Mouse (Mus musculus) midbrain, postnatal 0 days (tissue): ENCODE measurements at regions not wholly inside any gene's neighbourhood (a gene's known extent, or its start where the extent isn't known, plus 50 kb on each side); places are given as distances from the start of the nearest gene placed in this dataset.

Experiments
- ATAC-seq: fragments of 200-750 bp; cut with Nextera tagmentation; 2 replicates; pipeline ENCODE4 v1.8.0; 2017; ENCODE audit warnings: moderate number of reproducible peaks, mild to moderate bottlenecking, moderate TSS enrichment, moderate library complexity; ENCODE audit not compliant: low FRiP score
- DNase-seq: peaks from one replicate; pipeline ENCODE4 v3.0.0-alpha.2; 2015; ENCODE audit warnings: low spot score
- H3K27ac ChIP-seq: fragments of 300-500 bp; sonication (generic); 2 replicates; pipeline ENCODE4 v1.5.1; 2014; ENCODE audit warnings: low read depth, mild to moderate bottlenecking, low read length, mixed read lengths
- H3K27me3 ChIP-seq: fragments of 300-500 bp; sonication (generic); 2 replicates; pipeline ENCODE4 v1.6.1; 2014; ENCODE audit warnings: low read length, control low read depth, mixed read lengths; ENCODE audit not compliant: insufficient read depth
- H3K36me3 ChIP-seq: fragments of 300-500 bp; sonication (generic); 2 replicates; pipeline ENCODE4 v1.6.1; 2014; ENCODE audit warnings: low read length, control low read depth, mixed read lengths; ENCODE audit not compliant: insufficient read depth
- H3K4me1 ChIP-seq: fragments of 300-500 bp; sonication (generic); 2 replicates; pipeline ENCODE4 v1.6.1; 2014; ENCODE audit warnings: mild to moderate bottlenecking, control low read depth, antibody characterized with exemption, low read length, mixed read lengths; ENCODE audit not compliant: insufficient read depth
- H3K4me2 ChIP-seq: fragments of 300-500 bp; sonication (generic); 2 replicates; pipeline ENCODE4 v1.6.1; 2014; ENCODE audit warnings: low read depth, mild to moderate bottlenecking, low read length, mixed read lengths; ENCODE audit not compliant: poor library complexity, severe bottlenecking
- H3K4me3 ChIP-seq: fragments of 300-500 bp; sonication (generic); 2 replicates; pipeline ENCODE4 v1.5.1; 2014; ENCODE audit warnings: low read depth, mild to moderate bottlenecking, low read length, moderate library complexity
- H3K9ac ChIP-seq: fragments of 300-500 bp; sonication (generic); replicated peaks from 2 replicates; pipeline ENCODE4 v1.6.1; 2014; ENCODE audit warnings: mild to moderate bottlenecking, low read length, moderate library complexity, mixed read lengths; ENCODE audit not compliant: poor library complexity, severe bottlenecking
- H3K9me3 ChIP-seq: fragments of 300-500 bp; sonication (generic); 2 replicates; pipeline ENCODE4 v1.6.1; 2016; ENCODE audit warnings: low read length, control low read depth
- CTCF ChIP-seq: IDR thresholded peaks from 2 replicates; pipeline ENCODE4 v1.5.1; 2016; ENCODE audit warnings: antibody characterized with exemption, mild to moderate bottlenecking
- WGBS: fragments of 180-500 bp; shearing (Covaris S2); extraction: QIAGEN DNeasy Blood & Tissue Kit; methylation state at CpG from one replicate; pipeline ENCODE4 v1.1.7; 2014; 5-methylcytosine and 5-hydroxymethylcytosine counted together

- DNase-seq (peak; percentile 8), ATAC-seq (no peak)
- TF ChIP-seq CTCF: no peak
- no peaks in the 10 kb centered on the region for H3K36me3 ChIP-seq
- H3K4me3 ChIP-seq: no peak overlapping the region
- no peaks in the 10 kb centered on the region for H3K27me3 ChIP-seq
- no peaks in the 10 kb centered on the region for H3K4me1 ChIP-seq
- no peaks in the 10 kb centered on the region for H3K9me3 ChIP-seq
- no peak overlapping the region for H3K4me2 ChIP-seq
- no peak overlapping the region for H3K27ac ChIP-seq
- WGBS: 71% methylated on average over 6 of the region's 6 CpGs
- no peak overlapping the region for H3K9ac ChIP-seq
Observed at GRCm38 (mm10) chr7:117090911-117091550, 289.7 kb upstream of the Xylt1 start.

- TF ChIP-seq CTCF: no peak
- WGBS: 84% methylated on average over 4 of the region's 4 CpGs
- Histone ChIP-seq H3K4me3 (no peak overlapping the region), H3K9ac (no peak overlapping the region), H3K9me3 (no peaks in the 10 kb centered on the region), H3K27ac (no peak overlapping the region), H3K4me1 (no peaks in the 10 kb centered on the region), H3K36me3 (no peaks in the 10 kb centered on the region), H3K4me2 (no peak overlapping the region), H3K27me3 (no peaks in the 10 kb centered on the region)
- ATAC-seq (no peak), DNase-seq (no peak)
Observed at GRCm38 (mm10) chr7:117092860-117093259, 287.9 kb upstream of the Xylt1 start.

- H3K36me3 ChIP-seq: no peaks in the 10 kb centered on the region
- H3K4me3 ChIP-seq: no peak overlapping the region
- 76% methylated on average over 3 of the region's 3 CpGs for WGBS
- H3K4me1 ChIP-seq: no peaks in the 10 kb centered on the region
- H3K9me3 ChIP-seq: no peaks in the 10 kb centered on the region
- H3K4me2 ChIP-seq: no peak overlapping the region
- no peak overlapping the region for H3K9ac ChIP-seq
- DNase-seq (no peak), ATAC-seq (no peak)
- no peaks in the 10 kb centered on the region for H3K27me3 ChIP-seq
- no peak overlapping the region for H3K27ac ChIP-seq
- no peak for TF ChIP-seq CTCF
Observed at GRCm38 (mm10) chr7:117097618-117098017, 283.2 kb upstream of the Xylt1 start.

- Histone ChIP-seq H3K27me3 (no peaks in the 10 kb centered on the region), H3K9ac (no peak overlapping the region), H3K9me3 (no peaks in the 10 kb centered on the region), H3K4me1 (no peaks in the 10 kb centered on the region), H3K27ac (no peak overlapping the region), H3K4me3 (no peak overlapping the region), H3K36me3 (no peaks in the 10 kb centered on the region), H3K4me2 (no peak overlapping the region)
- ATAC-seq (no peak), DNase-seq (no peak)
- 68% methylated on average over 6 of the region's 6 CpGs for WGBS
- TF ChIP-seq CTCF: no peak
Observed at GRCm38 (mm10) chr7:117099041-117099440, 281.7 kb upstream of the Xylt1 start.

GRCm38 (mm10) chr7:117103035-117103434 is 277.7 kb upstream of the Xylt1 start:
- Histone ChIP-seq H3K36me3 (no peaks in the 10 kb centered on the region), H3K4me2 (no peak overlapping the region), H3K9me3 (no peaks in the 10 kb centered on the region), H3K27me3 (no peaks in the 10 kb centered on the region), H3K9ac (no peak overlapping the region), H3K4me3 (no peak overlapping the region), H3K27ac (no peak overlapping the region), H3K4me1 (no peaks in the 10 kb centered on the region)
- WGBS: 82% methylated on average over 5 of the region's 5 CpGs
- no peak for DNase-seq
- no peak for TF ChIP-seq CTCF
- ATAC-seq: no peak

GRCm38 (mm10) chr7:117106691-117107191 is 274.0 kb upstream of the Xylt1 start:
- TF ChIP-seq CTCF: no peak
- Histone ChIP-seq H3K4me1 (no peaks in the 10 kb centered on the region), H3K36me3 (no peaks in the 10 kb centered on the region), H3K27ac (no peak overlapping the region), H3K4me2 (no peak overlapping the region), H3K9me3 (no peaks in the 10 kb centered on the region), H3K27me3 (no peaks in the 10 kb centered on the region), H3K9ac (no peak overlapping the region), H3K4me3 (no peak overlapping the region)
- 92% methylated on average over 7 of the region's 7 CpGs for WGBS
- ATAC-seq (no peak), DNase-seq (no peak)
